Mouse (Mus musculus) neural tube, embryonic 11.5 days (tissue): ENCODE measurements at regions not wholly inside any gene's neighbourhood (a gene's known extent, or its start where the extent isn't known, plus 50 kb on each side); places are given as distances from the start of the nearest gene placed in this dataset.

Experiments used
- ATAC-seq: fragments of 200-750 bp; cut with Nextera tagmentation; 2 replicates; pipeline ENCODE4 v1.8.0; 2017; ENCODE audit warnings: moderate number of reproducible peaks, mild to moderate bottlenecking, moderate TSS enrichment, moderate library complexity; ENCODE audit not compliant: insufficient read depth, low FRiP score, low TSS enrichment
- DNase-seq: peaks from one replicate; pipeline ENCODE4 v3.0.0-alpha.2; 2015; ENCODE audit warnings: low spot score
- H3K27ac ChIP-seq: fragments of 300-500 bp; sonication (generic); 2 replicates; pipeline ENCODE4 v1.5.1; 2014; ENCODE audit warnings: low read depth, mild to moderate bottlenecking, low read length
- H3K27me3 ChIP-seq: fragments of 300-500 bp; sonication (generic); 2 replicates; pipeline ENCODE4 v1.6.1; 2014; ENCODE audit warnings: mild to moderate bottlenecking, low read length, mixed read lengths; ENCODE audit not compliant: control insufficient read depth, insufficient read depth
- H3K36me3 ChIP-seq: fragments of 300-500 bp; sonication (generic); 2 replicates; pipeline ENCODE4 v1.6.1; 2014; ENCODE audit warnings: mild to moderate bottlenecking, low read length, moderate library complexity, mixed read lengths; ENCODE audit not compliant: control insufficient read depth, insufficient read depth
- H3K4me1 ChIP-seq: fragments of 300-500 bp; sonication (generic); 2 replicates; pipeline ENCODE4 v1.6.1; 2014; ENCODE audit warnings: low read length, mixed read lengths; ENCODE audit not compliant: control insufficient read depth, insufficient read depth
- H3K4me2 ChIP-seq: fragments of 300-500 bp; sonication (generic); 2 replicates; pipeline ENCODE4 v1.6.1; 2014; ENCODE audit warnings: low read depth, mild to moderate bottlenecking, moderate library complexity
- H3K4me3 ChIP-seq: fragments of 300-500 bp; sonication (generic); 2 replicates; pipeline ENCODE4 v1.5.1; 2014; ENCODE audit warnings: low read depth, low read length
- H3K9ac ChIP-seq: fragments of 300-500 bp; sonication (generic); 2 replicates; pipeline ENCODE4 v1.6.1; 2014; ENCODE audit warnings: mild to moderate bottlenecking, low read length
- H3K9me3 ChIP-seq: fragments of 300-500 bp; sonication (generic); 2 replicates; pipeline ENCODE4 v1.6.1; 2016; ENCODE audit warnings: low read length; ENCODE audit not compliant: control insufficient read depth
- WGBS: fragments of 180-500 bp; shearing (Covaris S2); extraction: QIAGEN DNeasy Blood & Tissue Kit; methylation state at CpG from one replicate; pipeline ENCODE4 v1.1.7; 2014; 5-methylcytosine and 5-hydroxymethylcytosine counted together

- no peaks in the 10 kb centered on the region for H3K4me1 ChIP-seq
- H3K9ac ChIP-seq: no peak overlapping the region
- WGBS: 83% methylated on average over 6 of the region's 6 CpGs
- DNase-seq: no peak
- no peak overlapping the region for H3K4me2 ChIP-seq
- no peak overlapping the region for H3K4me3 ChIP-seq
- no peaks in the 10 kb centered on the region; the same call in 1 of the 2 replicates for H3K9me3 ChIP-seq
- H3K27ac ChIP-seq: no peak overlapping the region
- H3K27me3 ChIP-seq: no peaks in the 10 kb centered on the region
- ATAC-seq: no peak
- no peaks in the 10 kb centered on the region for H3K36me3 ChIP-seq
These were observed 308.6 kb downstream of the Foxo1 start for GRCm38 (mm10) chr3:52576703-52577244.

GRCm38 (mm10) chr3:52575237-52575798 lies 307.2 kb downstream of the Foxo1 start:
- Histone ChIP-seq H3K9ac (no peak overlapping the region), H3K36me3 (no peaks in the 10 kb centered on the region), H3K9me3 (no peaks in the 10 kb centered on the region; the same call in 1 of the 2 replicates), H3K27me3 (no peaks in the 10 kb centered on the region), H3K4me1 (no peaks in the 10 kb centered on the region), H3K27ac (no peak overlapping the region), H3K4me3 (no peak overlapping the region), H3K4me2 (no peak overlapping the region)
- DNase-seq: no peak
- WGBS: 84% methylated on average over 8 of the region's 8 CpGs
- ATAC-seq: no peak

- ATAC-seq (no peak), DNase-seq (no peak)
- no peak overlapping the region for H3K27ac ChIP-seq
- H3K4me2 ChIP-seq: no peak overlapping the region
- no peak overlapping the region for H3K9ac ChIP-seq
- no peaks in the 10 kb centered on the region; the same call in 1 of the 2 replicates for H3K9me3 ChIP-seq
- 93% methylated on average over 6 of the region's 6 CpGs for WGBS
- H3K4me3 ChIP-seq: no peak overlapping the region
- H3K27me3 ChIP-seq: no peaks in the 10 kb centered on the region
- no peaks in the 10 kb centered on the region for H3K36me3 ChIP-seq
- no peaks in the 10 kb centered on the region for H3K4me1 ChIP-seq
These were observed 306.2 kb downstream of the Foxo1 start for GRCm38 (mm10) chr3:52574341-52574740.

- no peaks in the 10 kb centered on the region for H3K36me3 ChIP-seq
- no peak overlapping the region for H3K27ac ChIP-seq
- WGBS: 84% methylated on average over 6 of the region's 6 CpGs
- no peak overlapping the region for H3K4me3 ChIP-seq
- ATAC-seq: no peak
- no peak for DNase-seq
- no peak overlapping the region for H3K4me2 ChIP-seq
- no peaks in the 10 kb centered on the region for H3K4me1 ChIP-seq
- no peaks in the 10 kb centered on the region for H3K27me3 ChIP-seq
- H3K9me3 ChIP-seq: no peaks in the 10 kb centered on the region; the same call in 1 of the 2 replicates
- no peak overlapping the region for H3K9ac ChIP-seq
These were observed 305.7 kb downstream of the Foxo1 start for GRCm38 (mm10) chr3:52573806-52574205.

GRCm38 (mm10) chr3:52572514-52573485 lies 304.7 kb downstream of the Foxo1 start:
- H3K9me3 ChIP-seq: no peaks in the 10 kb centered on the region; the same call in 1 of the 2 replicates
- H3K27ac ChIP-seq: no peak overlapping the region
- H3K4me1 ChIP-seq: no peaks in the 10 kb centered on the region
- DNase-seq: no peak
- 86% methylated on average over 11 of the region's 11 CpGs for WGBS
- H3K4me2 ChIP-seq: no peak overlapping the region
- H3K27me3 ChIP-seq: no peaks in the 10 kb centered on the region
- H3K36me3 ChIP-seq: no peaks in the 10 kb centered on the region
- no peak overlapping the region for H3K4me3 ChIP-seq
- ATAC-seq: no peak
- H3K9ac ChIP-seq: no peak overlapping the region

GRCm38 (mm10) chr3:52567606-52568372 lies 299.7 kb downstream of the Foxo1 start:
- H3K4me1 ChIP-seq: no peaks in the 10 kb centered on the region
- no peak for ATAC-seq
- H3K27ac ChIP-seq: no peak overlapping the region
- no peaks in the 10 kb centered on the region for H3K27me3 ChIP-seq
- H3K36me3 ChIP-seq: no peaks in the 10 kb centered on the region
- no peaks in the 10 kb centered on the region for H3K9me3 ChIP-seq
- H3K4me2 ChIP-seq: no peak overlapping the region
- WGBS: 88% methylated on average over 9 of the region's 9 CpGs
- no peak overlapping the region for H3K9ac ChIP-seq
- DNase-seq: no peak
- H3K4me3 ChIP-seq: no peak overlapping the region

- 55% methylated on average over 5 of the region's 5 CpGs for WGBS
- H3K36me3 ChIP-seq: no peaks in the 10 kb centered on the region
- no peaks in the 10 kb centered on the region for H3K27me3 ChIP-seq
- DNase-seq (no peak), ATAC-seq (no peak)
- no peak overlapping the region for H3K27ac ChIP-seq
- H3K4me1 ChIP-seq: no peaks in the 10 kb centered on the region
- no peaks in the 10 kb centered on the region for H3K9me3 ChIP-seq
- no peak overlapping the region for H3K4me2 ChIP-seq
- no peak overlapping the region for H3K9ac ChIP-seq
- H3K4me3 ChIP-seq: no peak overlapping the region
These were observed 295.5 kb downstream of the Foxo1 start for GRCm38 (mm10) chr3:52563595-52563994.

- no peaks in the 10 kb centered on the region for H3K4me1 ChIP-seq
- DNase-seq (no peak), ATAC-seq (no peak)
- no peaks in the 10 kb centered on the region for H3K9me3 ChIP-seq
- no peak overlapping the region for H3K9ac ChIP-seq
- H3K4me2 ChIP-seq: no peak overlapping the region
- WGBS: 14% methylated on average over 5 of the region's 5 CpGs
- H3K4me3 ChIP-seq: no peak overlapping the region
- H3K36me3 ChIP-seq: no peaks in the 10 kb centered on the region
- H3K27me3 ChIP-seq: no peaks in the 10 kb centered on the region
- no peak overlapping the region for H3K27ac ChIP-seq
These were observed 294.7 kb downstream of the Foxo1 start for GRCm38 (mm10) chr3:52562816-52563215.
